In genomic region chr11:82991469-82992166, GRCm38 (mm10) we compare ENCODE assay signal across 8 mouse cellular contexts. TPM values are rescaled to one million over a fixed set of nuclear protein-coding genes. Genes with fewer than 3 reads are reported as not detected.
A peak's percentile ranks its signal among the peaks of the same experiment; 100 is the strongest.
DNase-seq lines count a peak whose midpoint lies in the region; ATAC-seq and TF ChIP-seq lines count a peak whose summit lies in the region.

Gene Slfn9 (minus strand): TSS chr11:82991830.

- ATAC-seq in forebrain, embryonic 14.5 days: no peak

- peak within 1 kb of the TSS; percentile 16; the same call in 1 of the 2 replicates for H3K27ac ChIP-seq in bone marrow, adult 2 months (ENCODE audit: control insufficient read depth, insufficient read depth, low read depth, low read length, poor library complexity)
- no peak within 1 kb of the TSS; the same call in 1 of the 2 replicates for H3K27ac ChIP-seq in forebrain, embryonic 14.5 days (ENCODE audit: low read depth, low read length)

- DNase-seq in Muller cell, postnatal 12 days (ENCODE audit: inconsistent ontology term): peak; percentile 72
- DNase-seq in forebrain, embryonic 14.5 days (ENCODE audit: low spot score): peak; percentile 30
- peak; percentile 73 for DNase-seq in heart, postnatal 4 days
- peak; percentile 25 to 34 for DNase-seq in layer of hippocampus, postnatal 10 days (ENCODE audit: low spot score in 2 of 2)
- peak; percentile 66 for DNase-seq in lung, postnatal 10 days
- DNase-seq in ovary, postnatal 10 days (ENCODE audit: low spot score): peak; percentile 27
- no peak for DNase-seq in c-Kit-positive CD71-positive TER-119-positive erythroid progenitor cells, embryonic 14.5 days (ENCODE audit: low spot score)

- TF ChIP-seq POLR2A in bone marrow, adult 2 months (IDR thresholded peaks at IDR 0.05; ENCODE audit: borderline replicate concordance, control insufficient read depth, low read depth, low read length): no peak

- no peaks in the 10 kb centered on the region for H3K27me3 ChIP-seq in forebrain, embryonic 14.5 days (replicated peaks; ENCODE audit: control insufficient read depth, insufficient read depth, low read length)

- TF ChIP-seq CTCF in bone marrow, adult 2 months (IDR thresholded peaks at IDR 0.05; ENCODE audit: control insufficient read depth, insufficient read depth, low read length): no peak

- H3K36me3 ChIP-seq in forebrain, embryonic 14.5 days (ENCODE audit: control insufficient read depth, insufficient read depth, low read length): no peaks in the 10 kb centered on the region

- under 1% methylated on average over 14 of the region's 14 CpGs for WGBS in bone marrow, adult 2 months
- WGBS in forebrain, embryonic 14.5 days: 7% methylated on average over 14 of the region's 14 CpGs

- H3K4me1 ChIP-seq in bone marrow, adult 2 months (ENCODE audit: control insufficient read depth, insufficient read depth, low read length): no peaks in the 10 kb centered on the region; the same call in 1 of the 2 replicates
- H3K4me1 ChIP-seq in forebrain, embryonic 14.5 days (ENCODE audit: control insufficient read depth, insufficient read depth, low read length): peaks cover 3% of the 10 kb centered on the region; the same call in 1 of the 2 replicates

- peak within 1 kb of the TSS; percentile 60 for H3K4me2 ChIP-seq in forebrain, embryonic 14.5 days (ENCODE audit: low read length)

- no peaks in the 10 kb centered on the region for H3K9me3 ChIP-seq in forebrain, embryonic 14.5 days (replicated peaks; ENCODE audit: control insufficient read depth, low read length)

- H3K4me3 ChIP-seq in bone marrow, adult 2 months (replicated peaks; ENCODE audit: control insufficient read depth, low read depth, low read length): peak within 1 kb of the TSS; percentile 73
- peak within 1 kb of the TSS; percentile 27 for H3K4me3 ChIP-seq in forebrain, embryonic 14.5 days (ENCODE audit: low read depth, low read length)

- H3K9ac ChIP-seq in forebrain, embryonic 14.5 days (ENCODE audit: low read length): peak within 1 kb of the TSS; percentile 58

RNA-seq across cellular contexts. Expression of gene Slfn9, which starts in this region (rescaled TPM):
- polyA plus RNA-seq in bone marrow, adult 2 months (2011; ENCODE audit: insufficient read depth, insufficient read length, low replicate concordance, missing spikeins): 3.2 and 3.7 TPM in 2 replicates
- polyA plus RNA-seq in forebrain, embryonic 14.5 days (2014; fragmentation: Nextera tagmentation; extraction: Ambion mirVana): 5.1 and 5.9 TPM in 2 replicates
- 10 to 100 TPM; 14.2 to 14.7 TPM for total RNA-seq in heart, postnatal 4 days (2021)
- total RNA-seq in layer of hippocampus, postnatal 10 days (2021): under 1 TPM; 0.91 to 0.98 TPM

Comparison
In these comparisons a context has a peak if more than half of its experiments do, and no peak if none do; other contexts are left out.
1. RNA of gene Slfn9 (total RNA-seq): 14.2 to 14.7 TPM in heart, postnatal 4 days; 0.91 to 0.98 TPM in layer of hippocampus, postnatal 10 days; every median in the first group is over 4 times any median in the second.
2. Peak in DNase-seq in layer of hippocampus, postnatal 10 days; RNA of the gene not detected or under 1 TPM.